30 mouse cellular contexts compared by ENCODE assay signal in the genomic region with DNA sequence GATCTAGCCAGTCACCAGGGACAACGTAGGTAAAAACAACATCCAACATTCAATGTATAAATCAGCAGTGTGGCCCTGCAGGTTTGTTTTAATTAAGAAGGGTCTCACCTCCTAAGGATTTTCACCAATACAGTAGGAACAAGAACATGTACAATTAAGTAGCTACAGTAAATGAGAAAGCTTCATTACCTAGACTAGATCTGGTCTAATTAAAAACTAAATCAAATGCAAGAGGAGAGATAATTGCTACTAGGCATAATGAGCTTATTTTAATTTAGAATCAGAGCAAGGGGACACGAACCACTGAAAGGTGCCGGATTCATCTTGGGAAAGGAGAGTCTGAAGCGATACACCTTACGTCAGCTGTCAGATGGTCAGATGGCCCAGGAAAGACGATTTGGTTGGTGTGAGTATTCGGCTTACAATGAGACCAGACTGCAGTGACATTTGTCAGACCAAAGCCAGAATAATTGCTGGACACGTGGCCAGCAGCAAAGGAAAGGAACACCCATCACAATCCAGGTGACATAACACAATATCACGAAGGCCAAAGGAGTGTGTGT.
DNase-seq lines count a peak whose midpoint lies in the region; ATAC-seq and TF ChIP-seq lines count a peak whose summit lies in the region.
"Had no signal": no experiment of that assay in that cellular context is flagged by ENCODE, and none has a peak within 500 bp of the region (broad histone marks: within the 10 kb centered on the region; RNA-seq: fewer than 3 reads in every experiment).

No protein-coding gene starts in this region.

- no peaks in the 10 kb centered on the region for H3K27me3 ChIP-seq in forebrain, embryonic 12.5 days
- H3K27me3 ChIP-seq in forebrain, postnatal 0 days (ENCODE audit: insufficient read depth, low read length): no peaks in the 10 kb centered on the region
- H3K27me3 ChIP-seq in hindbrain, embryonic 15.5 days: no peaks in the 10 kb centered on the region
- H3K27me3 ChIP-seq in hindbrain, embryonic 14.5 days (ENCODE audit: control insufficient read depth, insufficient read depth, low read length): no peaks in the 10 kb centered on the region
- no peaks in the 10 kb centered on the region for H3K27me3 ChIP-seq in midbrain, postnatal 0 days (ENCODE audit: insufficient read depth, low read length)
- no peaks in the 10 kb centered on the region for H3K27me3 ChIP-seq in midbrain, embryonic 10.5 days (ENCODE audit: low read depth, poor library complexity, severe bottlenecking)
- H3K27me3 ChIP-seq: CH12.LX; embryonic facial prominence, embryonic 13.5 days; forebrain, embryonic 15.5 days; heart, embryonic 12.5 days; heart, embryonic 15.5 days; intestine, embryonic 15.5 days; Patski had no signal

- H3K27ac ChIP-seq in forebrain, embryonic 12.5 days: peak overlapping the region; percentile 27; the same call in 1 of the 2 replicates
- no peak overlapping the region for H3K27ac ChIP-seq in forebrain, postnatal 0 days (ENCODE audit: low read depth, low read length)
- H3K27ac ChIP-seq in hindbrain, embryonic 15.5 days (replicated peaks): peak overlapping the region; percentile 34; the same call in 1 of the 2 replicates
- H3K27ac ChIP-seq in hindbrain, embryonic 14.5 days: no peak overlapping the region
- no peak overlapping the region for H3K27ac ChIP-seq in midbrain, postnatal 0 days (ENCODE audit: low read depth, low read length)
- no peak overlapping the region for H3K27ac ChIP-seq in midbrain, embryonic 10.5 days (replicated peaks)
- H3K27ac ChIP-seq: embryonic facial prominence, embryonic 10.5 days; embryonic facial prominence, embryonic 13.5 days; forebrain, embryonic 15.5 days; heart, embryonic 15.5 days; intestine, embryonic 15.5 days had no signal

- 0 out of 2 replicates have a peak, but pooled peaks cover 3% of the 10 kb centered on the region for H3K4me1 ChIP-seq in forebrain, embryonic 12.5 days
- no peaks in the 10 kb centered on the region for H3K4me1 ChIP-seq in forebrain, postnatal 0 days (ENCODE audit: insufficient read depth)
- no peaks in the 10 kb centered on the region; the same call in 1 of the 2 replicates for H3K4me1 ChIP-seq in hindbrain, embryonic 15.5 days (replicated peaks)
- H3K4me1 ChIP-seq in hindbrain, embryonic 14.5 days (replicated peaks; ENCODE audit: control insufficient read depth, insufficient read depth, low read length): no peaks in the 10 kb centered on the region
- no peaks in the 10 kb centered on the region for H3K4me1 ChIP-seq in midbrain, postnatal 0 days (ENCODE audit: insufficient read depth, low read length)
- no peaks in the 10 kb centered on the region for H3K4me1 ChIP-seq in midbrain, embryonic 10.5 days
- H3K4me1 ChIP-seq: forebrain, embryonic 15.5 days; heart, embryonic 15.5 days; intestine, embryonic 15.5 days had no signal

- H3K9ac ChIP-seq in forebrain, embryonic 12.5 days: no peak overlapping the region
- no peak overlapping the region for H3K9ac ChIP-seq in forebrain, postnatal 0 days
- no peak overlapping the region for H3K9ac ChIP-seq in hindbrain, embryonic 15.5 days
- no peak overlapping the region for H3K9ac ChIP-seq in hindbrain, embryonic 14.5 days
- H3K9ac ChIP-seq in midbrain, postnatal 0 days (replicated peaks; ENCODE audit: low read length, poor library complexity, severe bottlenecking): no peak overlapping the region
- H3K9ac ChIP-seq: embryonic facial prominence, embryonic 13.5 days; forebrain, embryonic 15.5 days; heart, embryonic 12.5 days; heart, embryonic 15.5 days; intestine, embryonic 15.5 days had no signal

- no peak overlapping the region for H3K4me3 ChIP-seq in forebrain, embryonic 12.5 days (replicated peaks)
- no peak overlapping the region for H3K4me3 ChIP-seq in forebrain, postnatal 0 days (ENCODE audit: low read depth, low read length)
- H3K4me3 ChIP-seq in hindbrain, embryonic 15.5 days: no peak overlapping the region
- H3K4me3 ChIP-seq in hindbrain, embryonic 14.5 days (replicated peaks; ENCODE audit: low read length): no peak overlapping the region
- H3K4me3 ChIP-seq in midbrain, postnatal 0 days (ENCODE audit: low read depth, low read length): no peak overlapping the region
- no peak overlapping the region for H3K4me3 ChIP-seq in midbrain, embryonic 10.5 days
- H3K4me3 ChIP-seq: embryonic facial prominence, embryonic 10.5 days; embryonic facial prominence, embryonic 13.5 days; erythroblast, embryonic 14.5 days; forebrain, embryonic 15.5 days; heart, embryonic 12.5 days; heart, embryonic 15.5 days; hindbrain, embryonic 10.5 days; intestine, embryonic 15.5 days had no signal

- no peak for DNase-seq in forebrain, postnatal 0 days
- no peak for DNase-seq in hindbrain, embryonic 14.5 days (ENCODE audit: low spot score)
- peak; percentile 48 for DNase-seq in midbrain, postnatal 0 days (ENCODE audit: low spot score)
- no peak for DNase-seq in midbrain, embryonic 10.5 days (ENCODE audit: low spot score)
- no peak for DNase-seq in cerebellum, adult 8-10 months
- DNase-seq: adrenal gland, postnatal 10 days; adrenal gland, postnatal 36 days; cerebellum, adult 11 months; cerebellum, adult 2 months; cerebellum, postnatal 10 days; cerebellum, postnatal 36 days; embryo, embryonic 11 days; gastrocnemius, postnatal 10 days; gastrocnemius, postnatal 36 days; heart, postnatal 10 days; heart, postnatal 36 days; kidney, adult 11 months had no signal

- no peaks in the 10 kb centered on the region for H3K36me3 ChIP-seq in forebrain, embryonic 12.5 days (replicated peaks)
- no peaks in the 10 kb centered on the region for H3K36me3 ChIP-seq in forebrain, postnatal 0 days (ENCODE audit: insufficient read depth)
- no peaks in the 10 kb centered on the region for H3K36me3 ChIP-seq in hindbrain, embryonic 15.5 days
- H3K36me3 ChIP-seq in hindbrain, embryonic 14.5 days (replicated peaks; ENCODE audit: control insufficient read depth, insufficient read depth): no peaks in the 10 kb centered on the region
- 0 out of 2 replicates have a peak, but pooled peaks cover 2% of the 10 kb centered on the region for H3K36me3 ChIP-seq in midbrain, postnatal 0 days (ENCODE audit: insufficient read depth, low read length)
- H3K36me3 ChIP-seq in midbrain, embryonic 10.5 days: no peaks in the 10 kb centered on the region
- H3K36me3 ChIP-seq: forebrain, embryonic 15.5 days; G1E; hindbrain, embryonic 10.5 days; intestine, embryonic 15.5 days had no signal

- no peak for TF ChIP-seq CTCF in forebrain, postnatal 0 days (IDR thresholded peaks at IDR 0.05; ENCODE audit: low read depth)
- TF ChIP-seq CTCF in midbrain, postnatal 0 days (IDR thresholded peaks at IDR 0.05): no peak

- no peak overlapping the region for H3K4me2 ChIP-seq in forebrain, embryonic 12.5 days
- no peak overlapping the region for H3K4me2 ChIP-seq in forebrain, postnatal 0 days (ENCODE audit: low read depth)
- no peak overlapping the region for H3K4me2 ChIP-seq in hindbrain, embryonic 15.5 days
- H3K4me2 ChIP-seq in hindbrain, embryonic 14.5 days (replicated peaks): no peak overlapping the region
- no peak overlapping the region for H3K4me2 ChIP-seq in midbrain, postnatal 0 days (ENCODE audit: low read depth, low read length, poor library complexity, severe bottlenecking)
- H3K4me2 ChIP-seq: embryonic facial prominence, embryonic 13.5 days; forebrain, embryonic 15.5 days; heart, embryonic 12.5 days; heart, embryonic 15.5 days; intestine, embryonic 15.5 days had no signal

- no peaks in the 10 kb centered on the region for H3K9me3 ChIP-seq in forebrain, embryonic 12.5 days
- no peaks in the 10 kb centered on the region for H3K9me3 ChIP-seq in forebrain, postnatal 0 days (ENCODE audit: low read length)
- no peaks in the 10 kb centered on the region for H3K9me3 ChIP-seq in hindbrain, embryonic 15.5 days
- H3K9me3 ChIP-seq in hindbrain, embryonic 14.5 days (ENCODE audit: control insufficient read depth, low read length): no peaks in the 10 kb centered on the region
- no peaks in the 10 kb centered on the region for H3K9me3 ChIP-seq in midbrain, postnatal 0 days (ENCODE audit: low read length)
- no peaks in the 10 kb centered on the region for H3K9me3 ChIP-seq in midbrain, embryonic 10.5 days (replicated peaks)
- H3K9me3 ChIP-seq: embryonic facial prominence, embryonic 10.5 days; embryonic facial prominence, embryonic 13.5 days; forebrain, embryonic 15.5 days; G1E; heart, embryonic 12.5 days; heart, embryonic 15.5 days; hindbrain, embryonic 10.5 days; intestine, embryonic 15.5 days had no signal

- peak; percentile 23; the same call in 1 of the 2 replicates for ATAC-seq in forebrain, embryonic 12.5 days (ENCODE audit: low FRiP score)
- ATAC-seq in forebrain, postnatal 0 days: no peak
- ATAC-seq in hindbrain, embryonic 15.5 days (ENCODE audit: low FRiP score, low read depth): peak; percentile 63
- ATAC-seq in hindbrain, embryonic 14.5 days (ENCODE audit: low FRiP score): no peak; the same call in 1 of the 2 replicates
- ATAC-seq in midbrain, postnatal 0 days (ENCODE audit: low FRiP score): no peak
- ATAC-seq: forebrain, embryonic 15.5 days; intestine, embryonic 15.5 days; Patski had no signal

- 58% methylated on average over 9 of the region's 9 CpGs for WGBS in forebrain, embryonic 12.5 days
- 54% methylated on average over 9 of the region's 9 CpGs for WGBS in forebrain, postnatal 0 days
- WGBS in hindbrain, embryonic 15.5 days: 68% methylated on average over 9 of the region's 9 CpGs
- WGBS in hindbrain, embryonic 14.5 days: 72% methylated on average over 9 of the region's 9 CpGs
- 81% methylated on average over 9 of the region's 9 CpGs for WGBS in midbrain, postnatal 0 days
- WGBS in midbrain, embryonic 10.5 days: 92% methylated on average over 9 of the region's 9 CpGs

Comparison
In these comparisons a context has a peak if more than half of its experiments do, and no peak if none do; other contexts are left out.
1. ATAC-seq: peak in forebrain, embryonic 12.5 days (single experiment) and hindbrain, embryonic 15.5 days (single experiment); none in forebrain, postnatal 0 days (single experiment), hindbrain, embryonic 14.5 days (single experiment) and midbrain, postnatal 0 days (single experiment).
2. H3K27ac ChIP-seq: peak in forebrain, embryonic 12.5 days (single experiment) and hindbrain, embryonic 15.5 days (single experiment); none in forebrain, postnatal 0 days (single experiment), hindbrain, embryonic 14.5 days (single experiment), midbrain, postnatal 0 days (single experiment) and midbrain, embryonic 10.5 days (single experiment).